Mouse (Mus musculus): Measurements from ENCODE around the gene Tbc1d16. TPM values are rescaled to one million over a fixed set of nuclear protein-coding genes. Genes with fewer than 3 reads are reported as not detected.

The Tbc1d16 gene
- polyA plus RNA-seq, 1 experiment, result 17.6 TPM

DNA sequence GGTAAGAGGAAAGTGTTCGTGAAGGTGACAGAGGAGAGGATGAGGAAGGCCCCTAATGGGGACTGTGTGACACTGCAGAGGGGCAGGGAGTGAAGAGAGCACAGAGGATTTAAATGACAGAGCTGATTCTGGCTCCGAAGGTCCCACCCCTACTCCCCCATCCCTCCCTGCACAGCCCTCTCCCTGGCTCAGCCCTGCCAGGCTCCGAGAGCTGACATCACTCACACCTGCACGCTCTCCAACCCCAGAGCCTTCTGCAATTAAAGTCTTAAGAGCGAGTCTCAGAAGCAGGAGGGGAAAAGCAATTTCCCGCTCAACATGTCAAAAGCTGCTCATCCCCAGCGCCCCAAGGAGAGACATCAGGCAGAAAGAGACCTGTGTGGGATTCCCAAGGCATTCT is 109.4 kb downstream of the Tbc1d16 start:
- no peak for DNase-seq
- Histone ChIP-seq H3K4me3 (replicated peaks; ENCODE audit: extremely low read depth, low read depth, low read length) (no peak overlapping the region), H3K4me1 (ENCODE audit: control insufficient read depth, insufficient read depth, low read length) (no peaks in the 10 kb centered on the region)
- 69% methylated on average over 7 of the region's 7 CpGs for WGBS
- no peak for TF ChIP-seq POLR2A (IDR thresholded peaks at IDR 0.05; ENCODE audit: borderline replicate concordance, extremely low read depth, low read depth, low read length)
- no peak for TF ChIP-seq CTCF (IDR thresholded peaks at IDR 0.05; ENCODE audit: insufficient read depth, low read length)

DNA sequence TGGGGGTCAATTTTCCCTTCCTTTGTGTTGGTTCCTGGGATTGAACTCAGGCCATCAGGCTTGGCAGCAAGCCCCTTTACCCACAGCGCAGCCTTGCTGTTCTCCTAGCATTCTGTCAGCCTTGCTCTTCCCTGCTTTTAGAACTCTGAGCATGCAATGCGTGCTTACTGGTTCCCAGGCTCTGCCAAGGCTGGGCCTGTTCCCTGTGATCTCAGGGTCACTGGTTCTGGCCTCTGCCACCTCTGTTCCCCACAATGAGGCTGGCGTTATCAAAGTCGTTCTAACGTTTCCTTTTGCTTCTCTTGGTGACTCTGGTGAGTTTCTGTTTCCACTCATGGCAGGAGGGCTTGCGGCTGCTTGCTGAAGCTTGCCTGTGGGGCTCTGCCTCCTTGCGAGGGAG is 110.4 kb downstream of the Tbc1d16 start:
- WGBS, result 66% methylated on average over 7 of the region's 7 CpGs

DNA sequence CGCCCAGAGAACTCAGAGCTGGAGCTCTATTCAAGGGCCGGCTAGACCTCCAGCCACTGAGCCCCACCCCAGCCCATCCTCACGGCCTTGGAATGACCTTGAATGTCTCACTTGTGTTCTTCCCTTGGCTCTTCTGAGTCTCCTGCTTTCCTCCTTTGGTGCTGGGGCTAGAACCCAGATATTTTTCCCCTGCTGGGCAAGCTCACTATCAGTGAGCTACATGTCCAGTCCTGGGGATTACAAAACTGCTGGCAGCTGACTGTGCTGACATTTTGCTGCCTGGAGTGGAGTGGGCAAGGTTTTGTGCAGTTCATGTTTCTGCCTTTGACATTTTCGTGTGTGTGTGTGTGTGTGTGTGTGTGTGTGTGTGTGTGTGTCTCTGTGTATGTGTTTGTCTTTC is 111.3 kb downstream of the Tbc1d16 start:
- DNase-seq, result no peak
- no peak overlapping the region for H3K4me3 ChIP-seq (replicated peaks; ENCODE audit: extremely low read depth, low read depth, low read length)
- no peak for TF ChIP-seq CTCF (IDR thresholded peaks at IDR 0.05; ENCODE audit: insufficient read depth, low read length)
- TF ChIP-seq POLR2A (IDR thresholded peaks at IDR 0.05; ENCODE audit: borderline replicate concordance, extremely low read depth, low read depth, low read length), result no peak
- no peaks in the 10 kb centered on the region for H3K4me1 ChIP-seq (ENCODE audit: control insufficient read depth, insufficient read depth, low read length)
- WGBS, result 64% methylated on average over 4 of the region's 4 CpGs

More for the DNA sequence above, 110.4 kb downstream of the Tbc1d16 start:
- TF ChIP-seq CTCF (IDR thresholded peaks at IDR 0.05; ENCODE audit: insufficient read depth, low read length), result no peak
- no peak for TF ChIP-seq POLR2A (IDR thresholded peaks at IDR 0.05; ENCODE audit: borderline replicate concordance, extremely low read depth, low read depth, low read length)
- no peaks in the 10 kb centered on the region for H3K4me1 ChIP-seq (ENCODE audit: control insufficient read depth, insufficient read depth, low read length)
- DNase-seq, result no peak
- no peak overlapping the region for H3K4me3 ChIP-seq (replicated peaks; ENCODE audit: extremely low read depth, low read depth, low read length)

DNA sequence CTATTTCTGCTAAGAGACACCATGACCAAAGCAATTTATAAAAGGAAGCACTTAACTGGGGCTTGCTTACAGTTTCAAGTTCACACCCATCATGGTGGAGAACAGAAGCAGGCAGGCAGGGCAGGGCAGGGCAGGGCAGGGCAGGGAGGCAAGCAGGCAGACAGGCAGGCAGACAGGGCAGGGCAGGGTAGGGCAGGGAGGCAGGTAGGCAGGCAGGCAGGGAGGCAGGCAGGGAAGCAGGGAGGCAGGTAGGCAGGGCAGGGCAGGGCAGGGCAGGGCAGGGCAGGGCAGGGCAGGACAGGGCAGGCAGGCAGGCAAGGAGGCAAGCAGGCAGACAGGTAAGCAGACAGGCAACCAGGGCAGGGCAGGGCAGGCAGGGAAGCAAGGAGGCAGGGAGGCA is 115.6 kb downstream of the Tbc1d16 start:
- no peak overlapping the region for H3K4me3 ChIP-seq (replicated peaks; ENCODE audit: extremely low read depth, low read depth, low read length)
- DNase-seq, result no peak
- TF ChIP-seq POLR2A (IDR thresholded peaks at IDR 0.05; ENCODE audit: borderline replicate concordance, extremely low read depth, low read depth, low read length) (no peak), CTCF (IDR thresholded peaks at IDR 0.05; ENCODE audit: insufficient read depth, low read length) (no peak)
- no peaks in the 10 kb centered on the region for H3K4me1 ChIP-seq (ENCODE audit: control insufficient read depth, insufficient read depth, low read length)

DNA sequence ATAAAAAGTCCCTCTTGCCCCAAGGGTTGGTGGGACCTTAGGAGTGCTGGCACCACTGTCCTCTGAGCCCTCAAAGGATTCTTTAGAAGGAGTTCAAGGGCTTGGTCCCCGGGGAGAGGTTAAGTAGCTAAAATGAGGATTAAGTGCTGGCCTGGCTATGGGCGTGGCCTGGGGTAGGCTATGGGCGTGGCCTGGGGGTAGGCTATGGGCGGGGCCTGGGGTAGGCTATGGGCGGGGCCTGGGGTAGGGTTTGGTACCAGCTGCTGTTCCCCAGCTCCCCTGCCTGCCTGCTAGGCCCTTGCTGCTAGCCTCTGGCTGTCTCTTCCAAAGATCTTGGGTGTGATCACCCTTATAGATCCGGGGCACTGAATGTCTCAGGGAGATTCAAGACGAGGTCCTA is 117.0 kb downstream of the Tbc1d16 start:
- TF ChIP-seq CTCF (IDR thresholded peaks at IDR 0.05; ENCODE audit: insufficient read depth, low read length) (no peak), POLR2A (IDR thresholded peaks at IDR 0.05; ENCODE audit: borderline replicate concordance, extremely low read depth, low read depth, low read length) (no peak)
- Histone ChIP-seq H3K4me1 (ENCODE audit: control insufficient read depth, insufficient read depth, low read length) (no peaks in the 10 kb centered on the region), H3K4me3 (replicated peaks; ENCODE audit: extremely low read depth, low read depth, low read length) (no peak overlapping the region)
- 21% methylated on average over 7 of the region's 7 CpGs for WGBS
- DNase-seq, result no peak

DNA sequence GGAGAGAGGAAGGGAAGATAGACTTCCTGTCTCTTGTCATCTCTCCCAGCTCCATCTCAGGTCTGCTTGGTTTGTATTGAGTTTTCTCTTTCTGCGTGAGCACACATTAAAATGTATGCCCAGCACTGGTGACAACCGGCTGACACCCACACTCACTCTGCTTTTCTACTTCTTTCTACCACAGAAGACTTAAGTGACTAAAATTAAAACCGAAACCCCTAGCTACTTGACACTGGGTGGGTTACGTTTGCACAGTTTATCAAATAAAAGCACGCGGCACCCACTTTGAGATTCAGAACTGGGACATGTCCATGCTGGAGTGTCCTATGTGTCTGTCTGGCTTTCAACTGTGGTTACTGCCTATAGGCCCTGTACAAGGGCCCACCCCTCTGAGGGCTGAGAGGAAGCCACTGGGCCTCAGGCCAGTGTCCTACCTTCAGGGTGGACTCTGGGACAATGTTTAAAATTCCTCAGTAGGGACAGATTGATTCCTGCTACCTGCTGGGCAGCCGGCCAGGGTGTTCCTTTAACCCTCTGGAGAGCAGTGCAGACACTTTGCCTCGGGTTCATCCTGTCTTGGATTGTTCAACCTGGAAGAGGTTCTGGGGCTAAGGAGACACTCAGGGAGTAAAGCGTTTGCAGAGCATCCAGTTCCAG is 118.8 kb downstream of the Tbc1d16 start:
- Histone ChIP-seq H3K4me1 (ENCODE audit: control insufficient read depth, insufficient read depth, low read length) (no peaks in the 10 kb centered on the region), H3K4me3 (replicated peaks; ENCODE audit: extremely low read depth, low read depth, low read length) (no peak overlapping the region)
- no peak for DNase-seq
- WGBS, result 52% methylated on average over 9 of the region's 9 CpGs
- TF ChIP-seq CTCF (IDR thresholded peaks at IDR 0.05; ENCODE audit: insufficient read depth, low read length) (no peak), POLR2A (IDR thresholded peaks at IDR 0.05; ENCODE audit: borderline replicate concordance, extremely low read depth, low read depth, low read length) (no peak)

DNA sequence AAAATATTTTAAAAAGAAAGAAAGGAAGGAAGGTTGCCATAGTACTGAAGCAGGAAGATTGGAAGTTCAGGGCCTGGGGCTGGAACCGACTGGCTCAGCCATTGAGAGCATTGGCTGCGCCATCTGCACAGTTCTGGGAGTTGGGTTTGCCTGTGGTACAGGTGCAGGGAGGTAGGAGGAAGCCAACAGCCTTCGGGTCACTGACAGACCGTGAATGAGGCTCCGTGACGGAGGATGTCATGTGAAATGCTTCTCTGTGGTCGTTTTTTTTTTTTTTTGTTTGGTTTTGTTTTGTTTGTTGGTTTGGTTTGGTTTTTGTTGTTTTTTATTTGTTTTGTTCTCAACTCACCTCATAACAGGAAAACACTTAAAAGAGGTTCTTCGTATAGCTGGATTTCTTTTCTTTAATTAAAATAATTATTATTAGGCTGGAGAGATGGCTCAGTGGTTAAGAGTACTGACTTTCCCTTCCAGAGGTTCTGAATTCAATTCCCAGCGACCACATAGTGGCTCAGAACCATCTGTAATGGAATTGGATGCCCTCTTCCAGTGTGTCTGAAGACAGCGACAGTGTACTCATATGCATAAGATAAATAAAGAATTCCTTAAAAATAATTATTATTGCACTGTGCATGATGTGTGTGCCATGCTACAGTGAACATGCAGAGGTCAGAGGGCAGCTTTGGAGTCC is 119.6 kb downstream of the Tbc1d16 start:
- Histone ChIP-seq H3K4me3 (replicated peaks; ENCODE audit: extremely low read depth, low read depth, low read length) (no peak overlapping the region), H3K4me1 (ENCODE audit: control insufficient read depth, insufficient read depth, low read length) (no peaks in the 10 kb centered on the region)
- 79% methylated on average over 10 of the region's 10 CpGs for WGBS
- TF ChIP-seq CTCF (IDR thresholded peaks at IDR 0.05; ENCODE audit: insufficient read depth, low read length) (no peak), POLR2A (IDR thresholded peaks at IDR 0.05; ENCODE audit: borderline replicate concordance, extremely low read depth, low read depth, low read length) (no peak)
- no peak for DNase-seq

DNA sequence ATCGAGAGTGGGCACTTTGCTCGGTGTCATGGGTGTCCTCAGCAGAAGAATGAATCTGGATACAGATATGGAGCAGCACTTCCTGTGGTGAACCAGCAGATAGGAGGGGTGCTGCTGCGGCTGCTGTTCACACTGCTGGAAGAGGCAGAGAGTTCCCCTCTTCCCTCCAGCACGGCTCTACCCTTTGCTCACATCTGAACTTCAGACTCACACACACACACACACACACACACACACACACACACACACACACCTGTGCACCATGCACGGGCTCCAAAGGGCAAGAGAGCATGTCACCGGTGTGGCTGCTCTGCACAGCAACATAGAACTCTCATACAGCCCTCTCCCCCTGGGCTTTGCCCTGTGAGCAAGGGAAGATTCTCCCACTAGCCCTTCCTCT is 122.0 kb downstream of the Tbc1d16 start:
- no peak for DNase-seq
- Histone ChIP-seq H3K4me1 (ENCODE audit: control insufficient read depth, insufficient read depth, low read length) (no peaks in the 10 kb centered on the region), H3K4me3 (replicated peaks; ENCODE audit: extremely low read depth, low read depth, low read length) (no peak overlapping the region)
- TF ChIP-seq POLR2A (IDR thresholded peaks at IDR 0.05; ENCODE audit: borderline replicate concordance, extremely low read depth, low read depth, low read length) (no peak), CTCF (IDR thresholded peaks at IDR 0.05; ENCODE audit: insufficient read depth, low read length) (no peak)
- WGBS, result 26% methylated on average over 6 of the region's 6 CpGs

DNA sequence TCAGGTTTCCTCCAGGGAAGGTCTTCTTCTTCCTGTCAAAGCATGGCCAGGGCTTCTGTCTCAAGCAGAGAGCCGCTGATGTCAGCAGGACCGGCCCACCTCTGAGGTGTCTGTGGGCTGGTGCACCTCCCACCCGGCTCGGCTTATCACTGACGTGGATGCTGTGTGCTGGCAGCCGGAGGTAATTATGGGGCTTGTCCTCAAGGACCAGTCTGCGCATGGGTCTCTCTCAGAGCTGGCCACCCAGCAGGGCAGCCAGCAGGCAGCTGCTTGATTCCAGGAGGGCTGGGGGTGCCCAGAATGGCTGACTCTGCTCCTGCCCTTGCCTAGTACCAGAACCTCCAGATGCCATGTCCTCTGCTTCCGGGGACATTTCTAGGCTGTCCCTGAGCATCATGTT is 122.6 kb downstream of the Tbc1d16 start:
- TF ChIP-seq CTCF (IDR thresholded peaks at IDR 0.05; ENCODE audit: insufficient read depth, low read length), result no peak
- TF ChIP-seq POLR2A (IDR thresholded peaks at IDR 0.05; ENCODE audit: borderline replicate concordance, extremely low read depth, low read depth, low read length), result no peak
- no peak for DNase-seq
- Histone ChIP-seq H3K4me3 (replicated peaks; ENCODE audit: extremely low read depth, low read depth, low read length) (no peak overlapping the region), H3K4me1 (ENCODE audit: control insufficient read depth, insufficient read depth, low read length) (no peaks in the 10 kb centered on the region)
- WGBS, result 29% methylated on average over 8 of the region's 8 CpGs

DNA sequence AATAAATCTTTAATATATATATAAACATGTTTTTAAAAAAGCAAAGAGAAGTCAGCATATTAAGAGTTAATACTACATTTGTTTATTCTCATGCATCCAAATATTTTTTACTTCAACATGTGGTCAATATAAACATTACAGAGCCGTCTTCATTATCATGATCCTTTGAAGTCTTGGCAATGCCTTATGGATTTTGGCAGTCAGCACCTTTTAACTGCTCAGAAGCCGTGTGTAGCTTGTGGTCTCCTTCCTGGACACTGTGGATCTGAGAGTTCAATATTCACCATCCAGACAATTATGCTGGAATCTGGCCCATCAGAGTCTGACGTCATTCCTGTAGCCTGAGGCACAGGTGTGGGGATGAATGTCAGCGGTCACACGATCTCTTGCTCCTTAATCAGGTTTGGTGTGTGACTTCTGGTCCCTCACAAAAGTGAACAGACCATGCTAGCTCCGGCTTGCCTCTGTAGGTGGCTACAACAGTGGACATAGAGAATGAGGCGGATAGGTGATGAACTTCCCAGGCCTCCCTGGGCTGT is 123.2 kb downstream of the Tbc1d16 start:
- no peak overlapping the region for H3K4me3 ChIP-seq (replicated peaks; ENCODE audit: extremely low read depth, low read depth, low read length)
- H3K4me1 ChIP-seq (ENCODE audit: control insufficient read depth, insufficient read depth, low read length), result no peaks in the 10 kb centered on the region
- DNase-seq, result no peak
- TF ChIP-seq CTCF (IDR thresholded peaks at IDR 0.05; ENCODE audit: insufficient read depth, low read length) (no peak), POLR2A (IDR thresholded peaks at IDR 0.05; ENCODE audit: borderline replicate concordance, extremely low read depth, low read depth, low read length) (no peak)
- 50% methylated on average over 7 of the region's 7 CpGs for WGBS
